Mouse (Mus musculus) heart, postnatal 10 days (tissue): ENCODE results near the gene Slc25a29. TPM values are rescaled to one million over a fixed set of nuclear protein-coding genes. Genes with fewer than 3 reads are reported as not detected.

Experiments used
- DNase-seq, 2 experiments: peaks; one replicate each; pipeline ENCODE4 v3.0.0; 2021
- intact Hi-C: fragments of 180-260 bp; cut with DNase I; formaldehyde crosslinking; loops from one replicate; pipeline ENCODE4 v1.15.1; 2025
- microRNA-seq, 2 experiments: library from miRNA; unstranded; fragments of <30 nt; microRNA quantifications; one replicate each; pipeline ENCODE4 v1.2.0; 2022
- total RNA-seq, 2 experiments: library from RNA; stranded (reverse); gene quantifications; 2 replicates each; pipeline ENCODE4 v1.2.3; 2021

Gene Slc25a29
- total RNA-seq, 2 experiments from 2014 or later, result 2.4 to 2.8 TPM

DNA sequence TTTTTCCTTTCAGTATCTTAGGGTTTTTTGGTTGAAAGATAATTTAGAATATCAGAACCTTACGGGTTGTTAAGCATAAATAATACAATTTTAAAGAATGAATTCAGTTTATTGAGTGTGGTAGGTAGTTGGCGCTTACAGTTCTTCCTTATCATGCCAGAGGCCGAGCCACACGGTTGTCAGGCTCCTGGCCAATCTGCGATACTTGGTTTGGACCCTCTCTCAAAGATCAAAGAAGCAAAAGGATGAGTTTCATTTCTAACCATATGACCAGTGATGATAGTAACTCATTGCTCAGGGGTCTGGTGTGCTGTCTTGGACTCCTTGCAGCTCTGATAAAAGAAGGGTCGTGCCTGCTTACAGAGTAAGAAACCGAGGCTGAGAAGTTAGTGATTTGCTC lies 25.4 kb downstream of the Slc25a29 start:
- DNase-seq, result no peak
- intact Hi-C loops, result loop anchor here (5.0 kb wide), 1 partner anchor 87 kb away; no protein-coding TSS in a partner anchor

DNA sequence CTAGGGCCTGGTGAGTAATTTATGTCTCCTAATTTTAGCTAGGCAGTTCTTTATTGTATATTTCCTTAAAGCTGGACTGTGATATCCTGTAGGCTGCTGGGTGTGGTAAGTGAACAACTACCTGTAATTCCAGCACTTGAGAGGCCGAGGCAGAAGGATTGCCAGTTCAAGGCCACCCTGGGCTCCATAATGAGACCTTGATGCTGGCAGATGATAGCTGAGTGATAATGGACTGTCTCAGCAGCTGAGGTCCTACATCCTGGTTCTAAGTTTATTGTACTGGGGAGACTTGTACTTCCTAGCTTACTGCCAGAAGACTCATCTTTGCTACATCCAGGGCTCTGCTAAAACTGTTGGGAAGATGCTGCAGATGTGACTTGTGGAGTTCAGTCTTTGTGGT lies 25.9 kb downstream of the Slc25a29 start:
- intact Hi-C loops, result loop anchor here (5.0 kb wide), 1 partner anchor 88 kb away; no protein-coding TSS in a partner anchor

DNA sequence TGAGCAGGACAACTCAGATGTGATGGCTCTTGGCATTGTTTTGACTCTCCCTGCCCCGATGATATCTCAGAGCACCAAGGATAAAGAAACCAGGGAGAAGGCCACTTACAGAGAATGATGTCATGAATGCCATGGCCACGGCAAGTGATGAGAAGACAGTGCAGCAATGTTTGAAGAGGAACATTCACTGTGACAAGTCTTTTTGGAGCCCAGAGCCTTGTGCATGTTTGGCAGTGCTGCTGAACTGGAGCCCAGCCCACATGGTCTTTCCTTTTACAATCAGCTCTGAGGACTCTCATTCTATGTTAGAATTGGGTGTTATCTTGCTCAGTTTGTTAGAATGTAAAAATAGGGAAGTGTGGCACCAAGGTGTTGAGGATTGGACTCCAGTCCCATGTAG lies 27.2 kb downstream of the Slc25a29 start:
- intact Hi-C loops, result no loop called here
- no peak for DNase-seq

More for the DNA sequence above, 25.9 kb downstream of the Slc25a29 start:
- DNase-seq, result no peak

DNA sequence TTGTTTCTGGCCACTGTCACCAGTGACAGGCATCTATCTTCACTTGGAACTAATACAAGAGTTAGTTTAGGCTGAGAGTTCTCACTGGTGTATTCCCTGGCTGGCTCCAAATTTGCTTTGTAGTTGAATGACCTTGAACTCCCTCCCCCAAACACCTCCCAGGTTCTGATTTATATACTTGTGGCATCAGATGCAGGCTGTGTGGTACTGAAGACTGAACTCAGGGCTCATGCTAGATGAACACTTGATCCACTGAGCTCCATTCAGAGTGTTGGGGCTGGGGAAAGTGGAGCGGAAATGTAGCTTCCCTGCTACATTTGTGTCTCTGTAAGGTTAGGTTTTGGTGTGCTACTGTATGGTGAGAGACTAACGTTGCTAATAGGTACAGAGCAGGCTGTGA lies 31.3 kb downstream of the Slc25a29 start:
- DNase-seq, result no peak
- intact Hi-C loops, result no loop called here

DNA sequence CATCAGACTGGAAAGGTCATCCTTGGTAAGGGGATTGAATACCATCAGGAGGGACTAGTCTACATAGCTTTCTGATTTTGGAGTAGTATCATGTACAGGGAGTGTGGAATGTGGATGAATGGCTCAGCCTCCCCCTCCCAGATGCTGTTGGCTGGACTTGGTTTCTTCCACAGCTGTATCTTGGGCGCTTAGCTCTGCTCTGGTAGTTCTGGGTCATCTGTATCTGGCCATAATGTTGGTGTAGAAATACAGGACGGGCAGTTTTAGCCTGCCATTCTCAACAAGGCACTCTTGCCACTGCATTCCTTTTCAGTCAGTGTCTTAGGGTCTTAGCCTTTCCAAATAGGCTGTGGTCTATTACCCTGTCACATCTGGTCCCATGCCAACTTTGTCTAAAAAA lies 34.1 kb downstream of the Slc25a29 start:
- intact Hi-C loops, result no loop called here
- no peak for DNase-seq

DNA sequence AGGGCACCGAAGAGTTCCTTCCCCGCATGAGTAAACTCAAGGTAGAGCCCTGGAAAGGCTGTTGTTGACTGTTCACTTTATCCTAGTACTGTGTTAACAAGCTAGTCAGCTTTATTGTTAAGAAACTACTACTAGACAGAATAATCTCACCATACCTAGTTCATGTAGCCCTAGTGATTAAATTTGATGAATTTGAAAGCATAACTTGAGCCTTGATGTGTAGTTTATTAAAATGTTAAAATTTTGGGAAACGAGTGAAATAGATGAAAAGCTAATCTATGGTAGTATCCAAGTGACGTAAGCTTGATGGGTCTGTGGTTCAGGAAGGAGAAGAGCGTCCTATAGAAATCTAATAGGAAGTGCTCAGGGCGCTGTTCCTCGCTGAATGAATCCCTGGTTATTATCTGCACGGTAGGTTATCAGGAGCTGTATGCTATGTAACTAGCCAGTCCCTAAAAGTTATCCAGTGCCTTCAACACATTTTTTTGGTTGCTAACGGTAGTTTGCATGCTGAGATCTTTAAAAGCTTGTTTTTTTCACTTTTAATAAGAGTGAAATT lies 40.6 kb downstream of the Slc25a29 start:
- intact Hi-C loops, result loop anchor here (2.0 kb wide), 2 partner anchors 40 to 100 kb away; partner anchors contain the start of genes Slc25a29 and Wars

DNA sequence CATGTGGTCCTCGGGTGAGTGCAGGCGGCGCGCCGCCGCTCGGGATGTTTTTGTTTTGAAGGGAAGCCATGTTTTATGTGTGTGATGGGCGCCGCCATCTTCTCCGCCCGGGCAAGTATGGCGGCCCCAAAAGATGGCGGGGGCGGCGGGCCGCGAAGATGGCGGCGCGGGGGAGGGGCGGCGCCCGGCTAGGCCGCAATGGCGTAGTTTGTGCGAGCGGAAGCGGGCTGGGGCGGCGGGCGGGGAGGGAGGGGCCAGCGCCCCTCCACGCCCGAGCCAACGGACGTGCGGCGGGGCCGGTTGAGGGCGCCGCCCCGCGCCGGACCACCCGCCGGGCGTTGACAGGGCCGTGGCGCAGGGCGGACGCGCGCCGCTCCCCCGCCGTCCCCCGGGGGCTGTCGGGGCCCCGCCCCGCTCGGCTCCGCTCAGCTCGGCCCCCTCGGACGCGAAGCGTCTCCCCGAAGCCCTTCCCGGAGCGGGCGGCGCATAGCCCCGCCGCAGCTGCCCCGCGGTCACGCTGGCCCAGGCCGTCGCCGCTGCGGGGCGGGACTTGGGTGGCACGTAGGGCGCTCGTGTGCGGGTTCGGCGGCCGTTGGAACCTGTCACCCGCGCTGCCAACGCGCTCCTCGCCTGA lies 41.5 kb downstream of the Slc25a29 start:
- intact Hi-C loops, result loop anchor here (2.0 kb wide), 2 partner anchors 41 to 101 kb away; partner anchors contain the start of genes Slc25a29 and Wars
- peak; percentile 82 to 85 for DNase-seq

More for the DNA sequence above, 40.6 kb downstream of the Slc25a29 start:
- no peak for DNase-seq

DNA sequence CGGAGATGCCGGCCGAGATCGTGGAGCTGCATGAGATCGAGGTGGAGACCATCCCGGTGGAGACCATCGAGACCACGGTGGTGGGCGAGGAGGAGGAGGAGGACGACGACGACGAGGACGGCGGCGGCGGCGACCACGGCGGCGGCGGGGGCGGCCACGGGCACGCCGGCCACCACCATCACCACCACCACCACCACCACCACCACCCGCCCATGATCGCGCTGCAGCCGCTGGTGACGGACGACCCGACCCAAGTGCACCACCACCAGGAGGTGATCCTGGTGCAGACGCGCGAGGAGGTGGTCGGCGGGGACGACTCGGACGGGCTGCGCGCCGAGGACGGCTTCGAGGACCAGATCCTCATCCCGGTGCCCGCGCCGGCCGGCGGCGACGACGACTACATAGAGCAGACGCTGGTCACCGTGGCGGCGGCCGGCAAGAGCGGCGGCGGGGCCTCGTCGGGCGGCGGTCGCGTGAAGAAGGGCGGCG lies 42.2 kb downstream of the Slc25a29 start:
- intact Hi-C loops, result no loop called here
- peak; percentile 33 to 39 for DNase-seq

DNA sequence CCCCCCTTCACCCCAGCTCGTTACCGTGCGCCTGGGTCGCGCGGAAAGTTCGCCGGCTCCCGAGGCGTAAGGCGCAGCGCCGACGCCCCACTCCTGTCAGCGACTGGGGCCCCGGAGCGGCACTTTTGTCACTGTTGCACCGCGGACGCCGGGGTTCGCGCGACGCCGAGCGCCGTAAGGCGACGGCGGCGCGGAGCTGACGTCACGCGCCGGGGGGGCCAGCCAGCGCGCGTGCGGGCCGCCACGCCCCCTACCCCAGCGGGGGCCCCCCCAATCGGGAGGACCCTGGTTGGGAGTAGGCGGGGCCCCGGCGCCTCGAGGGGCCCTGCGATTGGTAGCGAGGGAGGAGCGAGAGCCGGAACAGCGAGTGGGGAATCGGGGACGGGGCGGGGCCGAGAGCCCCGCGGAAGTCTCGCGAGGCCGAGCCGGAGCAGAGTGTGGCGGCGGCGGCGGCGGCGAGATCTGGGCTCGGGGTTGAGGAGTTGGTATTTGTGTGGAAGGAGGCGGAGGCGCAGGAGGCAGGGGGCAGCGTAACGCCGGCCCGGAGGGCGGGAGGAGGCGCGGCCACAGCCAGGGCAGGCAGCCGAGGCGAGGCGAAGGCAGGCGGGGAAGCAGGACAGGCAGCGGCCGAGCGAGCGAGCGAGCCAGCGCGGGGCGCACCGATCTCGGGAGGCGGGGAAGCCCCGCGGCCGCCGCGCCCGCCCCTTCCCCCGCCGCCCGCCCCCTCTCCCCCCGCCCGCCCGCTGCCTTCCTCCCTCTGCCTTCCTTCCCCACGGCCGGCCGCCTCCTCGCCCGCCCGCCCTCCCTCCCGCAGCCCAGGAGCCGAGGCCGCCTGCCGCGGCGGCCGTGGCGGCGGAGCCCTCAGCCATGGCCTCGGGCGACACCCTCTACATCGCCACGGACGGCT lies 42.9 kb downstream of the Slc25a29 start, which contains the start of gene Yy1:
Gene Yy1, plus strand, starts transcription at position 428 of the 907 bp plus-strand sequence.
- intact Hi-C loops, result no loop called here
- DNase-seq, result peak; percentile 98 to 99

DNA sequence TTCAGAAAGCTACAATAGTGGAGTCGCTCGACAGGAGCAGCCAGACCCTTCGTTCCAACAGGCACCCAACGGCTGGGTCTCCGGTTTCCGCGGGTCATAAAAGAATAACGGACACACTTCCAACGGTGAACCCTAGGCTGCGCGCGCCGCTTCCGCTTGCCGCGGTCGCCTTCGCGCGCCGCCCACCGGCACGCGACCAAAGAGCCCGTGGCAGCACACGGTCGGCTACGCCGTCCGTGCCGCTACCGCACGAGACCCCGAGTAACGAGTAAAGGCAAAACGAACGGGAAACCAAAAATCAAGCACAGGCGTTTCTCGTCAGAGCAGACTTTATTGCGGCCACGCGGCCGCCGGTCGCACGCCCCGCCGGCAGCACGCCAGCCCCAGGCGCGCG lies 43.5 kb downstream of the Slc25a29 start:
- intact Hi-C loops, result no loop called here
- DNase-seq, result peak; percentile 86 to 92

DNA sequence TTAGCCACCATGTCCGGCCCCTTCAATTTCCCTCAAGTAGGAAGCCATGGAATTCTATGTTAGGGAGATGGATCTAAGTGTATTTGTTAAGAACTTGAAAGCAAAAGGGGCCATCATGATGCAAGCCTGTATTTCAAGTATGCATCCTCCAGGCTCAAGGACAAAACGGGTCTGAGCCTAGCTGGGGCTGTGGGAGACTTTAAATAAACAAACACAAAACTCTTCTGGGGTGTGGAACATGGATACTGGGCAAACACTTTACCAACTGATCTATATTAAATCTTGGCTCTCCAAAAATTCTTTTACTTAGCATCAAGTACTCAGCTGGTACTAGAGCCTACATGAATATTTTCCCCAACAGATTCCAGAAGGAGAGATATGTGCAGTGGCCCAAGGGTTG lies 48.4 kb downstream of the Slc25a29 start:
- intact Hi-C loops, result no loop called here
- no peak for DNase-seq

DNA sequence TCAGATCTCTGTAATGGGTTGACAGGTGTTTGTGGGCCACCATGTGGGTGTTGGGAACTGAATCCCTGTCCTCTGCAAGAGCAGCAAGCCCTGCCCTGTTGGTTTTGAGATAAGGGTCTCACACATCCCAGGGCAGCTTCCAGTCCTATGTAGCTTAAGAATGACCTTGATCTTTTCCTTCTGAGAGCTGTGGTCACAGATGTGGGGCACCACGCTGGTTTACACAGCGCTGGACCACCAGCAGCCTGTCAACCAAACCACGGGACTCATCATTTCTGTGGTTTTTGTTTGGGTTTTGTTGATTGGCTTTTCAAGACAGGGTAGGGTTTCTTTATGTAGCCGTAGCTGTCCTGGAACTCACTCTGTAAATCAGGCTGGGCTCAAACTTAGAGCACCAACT lies 50.5 kb downstream of the Slc25a29 start:
- no peak for DNase-seq
- intact Hi-C loops, result no loop called here

DNA sequence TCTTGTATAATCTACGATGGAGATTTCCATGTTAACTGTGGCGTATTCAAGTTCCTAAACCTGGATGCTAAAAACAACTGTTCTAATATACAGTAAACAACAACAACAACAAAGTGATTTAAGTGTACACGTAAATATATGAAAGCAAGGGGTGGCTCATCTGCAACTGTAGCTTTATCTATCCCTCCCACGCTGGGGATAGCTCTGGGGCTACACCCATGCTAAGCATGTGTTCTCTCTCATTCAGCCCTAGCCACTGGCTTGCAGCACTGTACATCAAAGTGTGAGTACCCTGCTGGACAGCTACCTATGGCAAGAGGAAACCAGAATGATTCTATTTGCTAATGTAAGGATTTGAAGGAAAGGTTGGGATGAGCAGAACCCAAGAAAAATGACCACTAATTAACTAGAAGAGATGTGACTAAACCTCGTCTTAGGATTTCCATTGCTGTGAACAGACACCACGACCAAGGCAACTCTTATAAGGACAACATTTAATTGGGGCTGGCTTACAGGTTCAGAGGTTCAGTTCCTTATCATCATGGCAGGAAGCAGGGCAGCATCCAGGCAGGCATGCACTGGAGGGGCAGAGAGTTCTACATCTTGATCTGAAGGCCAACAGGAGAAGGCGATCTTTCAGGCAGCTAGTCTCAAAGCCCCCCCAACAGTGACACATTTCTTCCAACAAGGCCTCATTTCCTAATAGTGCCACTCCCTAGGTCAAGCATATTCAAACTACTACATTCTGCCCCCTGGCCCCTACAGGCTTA lies 55.4 kb downstream of the Slc25a29 start:
- intact Hi-C loops, result no loop called here
- DNase-seq, result no peak

Small RNAs within 50 kb of the gene (microRNA-seq; reads per million reads assigned to microRNA genes)
- gene Mir345, result 65.2 to 114 reads per million in 2 experiments

Other genes starting within 250 kb of the Slc25a29 start
- under 1 TPM; 0.26 to 0.32 TPM for gene Degs2, start 133.6 kb downstream of the Slc25a29 start, total RNA-seq
- gene Yy1, start 42.9 kb downstream of the Slc25a29 start, total RNA-seq, result 10 to 100 TPM; 36.0 to 44.9 TPM
- gene Slc25a47, start 163 bp upstream of the Slc25a29 start, total RNA-seq, result 1 to 10 TPM; 5.0 to 6.3 TPM
- gene Wdr25, start 57.7 kb upstream of the Slc25a29 start, total RNA-seq, result 1 to 10 TPM; 4.6 to 5.5 TPM
- gene Wars, start 58.3 kb upstream of the Slc25a29 start, total RNA-seq, result 10 to 100 TPM; 44.2 to 45.3 TPM
- gene Begain, start 232.3 kb upstream of the Slc25a29 start, total RNA-seq, result 1 to 10 TPM; 1.4 to 1.6 TPM